Mouse (Mus musculus): Measurements from ENCODE around the gene Ms4a10. TPM values are rescaled to one million over a fixed set of nuclear protein-coding genes. Genes with fewer than 3 reads are reported as not detected.

The Ms4a10 gene
- 1.8 and 2.8 TPM in 2 replicates for polyA plus RNA-seq (2012; rRNA removed)

- 84% methylated on average over 4 of the region's 4 CpGs for WGBS
- H3K27ac ChIP-seq (ENCODE audit: control insufficient read depth, insufficient read depth, low read length), result no peak within 1 kb of the TSS
- TF ChIP-seq POLR2A (IDR thresholded peaks at IDR 0.05; ENCODE audit: control insufficient read depth, extremely low read depth, insufficient read depth, low read length, poor library complexity) (no peak), CTCF (IDR thresholded peaks at IDR 0.05; ENCODE audit: borderline replicate concordance, control insufficient read depth, extremely low read depth, insufficient read depth, low read length, poor library complexity) (no peak)
Measured at GRCm38 (mm10) chr19:10974238-10974865, at the start of gene Ms4a10. Gene Ms4a10 (minus strand): TSS chr19:10974670.

GRCm38 (mm10) chr19:11022382-11022781 is 47.9 kb upstream of the Ms4a10 start:
- no peaks in the 10 kb centered on the region for H3K36me3 ChIP-seq (ENCODE audit: control insufficient read depth, insufficient read depth, low read length)
- H3K27me3 ChIP-seq (ENCODE audit: control insufficient read depth, insufficient read depth, low read length), result no peaks in the 10 kb centered on the region
- DNase-seq, result no peak
- TF ChIP-seq POLR2A (IDR thresholded peaks at IDR 0.05; ENCODE audit: control insufficient read depth, extremely low read depth, insufficient read depth, low read length, poor library complexity), result no peak
- no peak for TF ChIP-seq CTCF (IDR thresholded peaks at IDR 0.05; ENCODE audit: borderline replicate concordance, control insufficient read depth, extremely low read depth, insufficient read depth, low read length, poor library complexity)
- no peaks in the 10 kb centered on the region for H3K4me1 ChIP-seq (replicated peaks; ENCODE audit: control insufficient read depth, insufficient read depth, low read length)
- H3K4me3 ChIP-seq (ENCODE audit: control insufficient read depth, insufficient read depth, low read length), result no peak overlapping the region
- H3K27ac ChIP-seq (ENCODE audit: control insufficient read depth, insufficient read depth, low read length), result no peak overlapping the region

More at GRCm38 (mm10) chr19:10974238-10974865, at the start of gene Ms4a10:
- Histone ChIP-seq H3K27me3 (ENCODE audit: control insufficient read depth, insufficient read depth, low read length) (no peaks in the 10 kb centered on the region), H3K36me3 (ENCODE audit: control insufficient read depth, insufficient read depth, low read length) (no peaks in the 10 kb centered on the region), H3K4me3 (ENCODE audit: control insufficient read depth, insufficient read depth, low read length) (no peak within 1 kb of the TSS), H3K4me1 (replicated peaks; ENCODE audit: control insufficient read depth, insufficient read depth, low read length) (no peaks in the 10 kb centered on the region)
- no peak for DNase-seq

DNA sequence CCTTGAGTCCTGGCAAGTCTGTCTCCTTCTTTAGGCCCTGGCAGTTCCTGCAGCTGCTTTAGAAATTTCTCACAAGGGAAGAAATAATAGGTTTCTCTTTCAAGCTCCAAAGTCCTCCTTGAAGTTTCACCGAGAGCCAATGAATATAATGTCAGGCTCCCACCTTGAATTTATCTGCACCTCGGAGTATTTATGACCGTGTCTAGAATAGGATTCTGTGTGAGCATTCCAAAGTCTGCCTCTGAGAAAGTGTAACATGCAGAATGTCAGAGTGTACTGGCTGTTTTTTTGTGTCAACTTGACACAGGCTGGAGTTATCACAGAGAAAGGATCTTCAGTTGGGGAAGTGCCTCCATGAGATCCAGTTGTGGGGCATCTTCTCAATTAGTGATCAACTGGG is 43.4 kb upstream of the Ms4a10 start, which contains the start of gene Ms4a18:
Gene Ms4a18, minus strand, starts transcription at position 141 of the 400 bp plus-strand sequence.
- no peaks in the 10 kb centered on the region for H3K36me3 ChIP-seq (ENCODE audit: control insufficient read depth, insufficient read depth, low read length)
- H3K4me3 ChIP-seq (ENCODE audit: control insufficient read depth, insufficient read depth, low read length), result no peak within 1 kb of the TSS
- WGBS, result 97% methylated on average over 3 of the region's 3 CpGs
- DNase-seq, result no peak
- H3K27me3 ChIP-seq (ENCODE audit: control insufficient read depth, insufficient read depth, low read length), result no peaks in the 10 kb centered on the region
- TF ChIP-seq CTCF (IDR thresholded peaks at IDR 0.05; ENCODE audit: borderline replicate concordance, control insufficient read depth, extremely low read depth, insufficient read depth, low read length, poor library complexity) (no peak), POLR2A (IDR thresholded peaks at IDR 0.05; ENCODE audit: control insufficient read depth, extremely low read depth, insufficient read depth, low read length, poor library complexity) (no peak)
- no peak within 1 kb of the TSS for H3K27ac ChIP-seq (ENCODE audit: control insufficient read depth, insufficient read depth, low read length)
- no peaks in the 10 kb centered on the region for H3K4me1 ChIP-seq (replicated peaks; ENCODE audit: control insufficient read depth, insufficient read depth, low read length)

GRCm38 (mm10) chr19:11017251-11017650 is 42.8 kb upstream of the Ms4a10 start:
- WGBS, result 93% methylated on average over 2 of the region's 2 CpGs
- Histone ChIP-seq H3K27ac (ENCODE audit: control insufficient read depth, insufficient read depth, low read length) (no peak overlapping the region), H3K36me3 (ENCODE audit: control insufficient read depth, insufficient read depth, low read length) (no peaks in the 10 kb centered on the region), H3K4me3 (ENCODE audit: control insufficient read depth, insufficient read depth, low read length) (no peak overlapping the region), H3K4me1 (replicated peaks; ENCODE audit: control insufficient read depth, insufficient read depth, low read length) (no peaks in the 10 kb centered on the region), H3K27me3 (ENCODE audit: control insufficient read depth, insufficient read depth, low read length) (no peaks in the 10 kb centered on the region)
- TF ChIP-seq CTCF (IDR thresholded peaks at IDR 0.05; ENCODE audit: borderline replicate concordance, control insufficient read depth, extremely low read depth, insufficient read depth, low read length, poor library complexity) (no peak), POLR2A (IDR thresholded peaks at IDR 0.05; ENCODE audit: control insufficient read depth, extremely low read depth, insufficient read depth, low read length, poor library complexity) (no peak)
- no peak for DNase-seq

- TF ChIP-seq POLR2A (IDR thresholded peaks at IDR 0.05; ENCODE audit: control insufficient read depth, extremely low read depth, insufficient read depth, low read length, poor library complexity) (no peak), CTCF (IDR thresholded peaks at IDR 0.05; ENCODE audit: borderline replicate concordance, control insufficient read depth, extremely low read depth, insufficient read depth, low read length, poor library complexity) (no peak)
- H3K4me1 ChIP-seq (replicated peaks; ENCODE audit: control insufficient read depth, insufficient read depth, low read length), result no peaks in the 10 kb centered on the region
- H3K27ac ChIP-seq (ENCODE audit: control insufficient read depth, insufficient read depth, low read length), result no peak overlapping the region
- H3K4me3 ChIP-seq (ENCODE audit: control insufficient read depth, insufficient read depth, low read length), result no peak overlapping the region
- WGBS, result 90% methylated on average over 1 of the region's 1 CpGs
- no peaks in the 10 kb centered on the region for H3K36me3 ChIP-seq (ENCODE audit: control insufficient read depth, insufficient read depth, low read length)
- H3K27me3 ChIP-seq (ENCODE audit: control insufficient read depth, insufficient read depth, low read length), result no peaks in the 10 kb centered on the region
- no peak for DNase-seq
Measured at GRCm38 (mm10) chr19:11015998-11016397, 41.5 kb upstream of the Ms4a10 start.

- TF ChIP-seq POLR2A (IDR thresholded peaks at IDR 0.05; ENCODE audit: control insufficient read depth, extremely low read depth, insufficient read depth, low read length, poor library complexity), result no peak
- TF ChIP-seq CTCF (IDR thresholded peaks at IDR 0.05; ENCODE audit: borderline replicate concordance, control insufficient read depth, extremely low read depth, insufficient read depth, low read length, poor library complexity), result no peak
- no peak for DNase-seq
- Histone ChIP-seq H3K4me1 (replicated peaks; ENCODE audit: control insufficient read depth, insufficient read depth, low read length) (no peaks in the 10 kb centered on the region), H3K36me3 (ENCODE audit: control insufficient read depth, insufficient read depth, low read length) (no peaks in the 10 kb centered on the region), H3K4me3 (ENCODE audit: control insufficient read depth, insufficient read depth, low read length) (no peak overlapping the region), H3K27me3 (ENCODE audit: control insufficient read depth, insufficient read depth, low read length) (no peaks in the 10 kb centered on the region), H3K27ac (ENCODE audit: control insufficient read depth, insufficient read depth, low read length) (no peak overlapping the region)
Measured at GRCm38 (mm10) chr19:11015468-11015867, 41.0 kb upstream of the Ms4a10 start.

DNA sequence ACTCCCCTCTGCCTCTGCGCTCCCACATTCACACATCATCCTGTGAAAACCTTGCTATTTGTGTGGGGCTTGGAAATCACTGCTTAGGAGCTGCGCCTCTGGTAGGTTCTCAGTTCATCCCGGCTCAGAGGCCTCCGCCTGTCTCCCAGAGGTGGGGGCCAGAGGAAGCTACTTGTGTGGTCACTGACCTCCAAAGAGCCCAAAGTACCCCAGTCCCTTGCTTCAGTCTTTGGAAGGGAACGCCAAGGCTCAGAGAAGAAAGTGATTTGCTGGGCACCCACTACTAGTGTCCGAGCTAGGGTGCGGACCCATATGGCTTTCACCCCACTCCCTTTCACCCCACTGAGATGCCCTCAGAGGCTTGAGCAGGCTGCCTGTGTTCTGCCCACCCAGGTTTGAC is 18.7 kb upstream of the Ms4a10 start, which contains the start of gene Ms4a15:
Gene Ms4a15, minus strand, starts transcription at position 101 of the 400 bp plus-strand sequence.
- no peaks in the 10 kb centered on the region for H3K27me3 ChIP-seq (ENCODE audit: control insufficient read depth, insufficient read depth, low read length)
- 98% methylated on average over 7 of the region's 7 CpGs for WGBS
- no peak within 1 kb of the TSS for H3K27ac ChIP-seq (ENCODE audit: control insufficient read depth, insufficient read depth, low read length)
- no peak within 1 kb of the TSS for H3K4me3 ChIP-seq (ENCODE audit: control insufficient read depth, insufficient read depth, low read length)
- DNase-seq, result no peak
- no peaks in the 10 kb centered on the region for H3K36me3 ChIP-seq (ENCODE audit: control insufficient read depth, insufficient read depth, low read length)
- H3K4me1 ChIP-seq (replicated peaks; ENCODE audit: control insufficient read depth, insufficient read depth, low read length), result no peaks in the 10 kb centered on the region
- TF ChIP-seq POLR2A (IDR thresholded peaks at IDR 0.05; ENCODE audit: control insufficient read depth, extremely low read depth, insufficient read depth, low read length, poor library complexity), result no peak
- TF ChIP-seq CTCF (IDR thresholded peaks at IDR 0.05; ENCODE audit: borderline replicate concordance, control insufficient read depth, extremely low read depth, insufficient read depth, low read length, poor library complexity), result no peak

Measured in thymus, adult 2 months (tissue).